Mouse (Mus musculus): ENCODE results near the gene Astn1.
A peak's percentile ranks its signal among the peaks of the same experiment; 100 is the strongest.

Astn1 gene

DNA sequence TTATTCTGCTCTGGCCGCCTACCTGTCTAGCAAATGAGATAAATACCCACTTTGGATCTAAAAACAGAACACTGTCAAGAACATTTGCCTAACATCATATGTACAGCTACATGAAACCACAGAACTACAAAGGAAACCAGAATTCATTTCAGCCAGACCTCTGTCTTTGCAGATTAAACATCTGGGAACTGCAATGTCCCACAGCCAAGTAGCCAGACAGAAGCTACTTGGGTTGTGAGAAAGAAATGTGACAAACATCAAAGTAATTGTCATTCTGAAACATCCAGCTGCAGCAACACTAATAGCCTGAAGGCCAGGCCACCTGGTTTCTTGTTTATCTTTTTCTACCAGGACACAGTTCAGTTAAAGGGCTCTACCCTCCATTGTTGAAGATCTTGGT is 245.1 kb downstream of the Astn1 start:
- DNase-seq (ENCODE audit: low read depth, low spot score): no peak

DNA sequence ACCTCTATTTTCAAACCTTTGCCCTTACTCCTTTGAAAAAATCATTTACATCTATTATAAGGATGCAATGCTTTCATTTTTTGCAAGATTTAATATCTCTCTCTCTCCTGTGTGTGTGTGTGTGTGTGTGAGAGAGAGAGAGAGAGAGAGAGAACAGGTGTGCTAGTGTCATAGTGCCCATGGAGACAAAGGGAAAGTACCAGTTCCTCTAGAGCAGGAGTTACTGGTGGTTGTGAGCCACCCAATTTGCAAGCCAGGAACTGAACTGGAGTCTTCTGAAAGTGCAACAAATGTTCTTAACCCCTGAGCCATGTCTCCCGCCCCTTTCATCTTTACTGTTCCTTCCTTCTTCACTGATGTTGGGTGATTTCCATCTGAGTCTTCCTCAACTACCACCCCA is 253.1 kb downstream of the Astn1 start:
- DNase-seq (ENCODE audit: low read depth, low spot score): no peak

DNA sequence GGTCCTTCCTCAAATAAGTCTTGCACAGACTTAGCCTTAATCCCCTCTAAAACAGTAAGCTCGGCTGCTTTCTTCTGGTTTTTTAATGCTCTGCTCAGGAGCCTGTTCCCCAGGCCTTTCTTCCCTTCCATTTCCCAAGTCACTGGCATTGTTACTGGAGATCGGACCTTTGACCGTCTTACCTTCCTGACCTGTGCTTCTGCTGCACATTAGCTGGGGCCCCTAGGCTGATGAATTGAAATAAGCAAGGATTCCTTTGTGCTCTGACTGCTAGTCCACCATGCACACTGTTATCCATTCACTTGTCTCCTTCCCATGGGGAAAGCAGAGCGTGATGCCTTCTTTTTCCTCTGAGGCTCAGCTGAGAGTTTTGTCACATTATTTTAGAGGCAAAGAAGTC is 255.9 kb downstream of the Astn1 start:
- no peak for DNase-seq (ENCODE audit: low read depth, low spot score)

DNA sequence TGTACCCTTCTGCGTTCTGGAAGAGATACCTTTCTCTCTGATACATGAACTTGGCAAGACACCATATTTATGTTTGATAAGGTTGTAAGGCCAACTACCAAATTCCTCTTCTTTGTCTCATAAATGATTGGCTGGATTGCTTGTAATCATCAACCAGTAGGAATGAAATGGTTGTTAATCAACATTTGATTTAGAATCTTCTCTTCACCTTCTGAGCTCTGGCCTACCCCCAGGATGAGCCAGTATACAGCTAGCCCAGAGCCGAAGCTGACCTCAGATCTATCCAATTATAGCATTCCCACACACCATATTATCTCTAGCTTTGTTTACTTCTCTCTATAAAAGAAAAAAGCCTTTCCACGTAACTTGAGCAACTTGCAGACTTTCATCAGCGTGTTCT is 270.9 kb downstream of the Astn1 start:
- no peak for DNase-seq (ENCODE audit: low read depth, low spot score)

DNA sequence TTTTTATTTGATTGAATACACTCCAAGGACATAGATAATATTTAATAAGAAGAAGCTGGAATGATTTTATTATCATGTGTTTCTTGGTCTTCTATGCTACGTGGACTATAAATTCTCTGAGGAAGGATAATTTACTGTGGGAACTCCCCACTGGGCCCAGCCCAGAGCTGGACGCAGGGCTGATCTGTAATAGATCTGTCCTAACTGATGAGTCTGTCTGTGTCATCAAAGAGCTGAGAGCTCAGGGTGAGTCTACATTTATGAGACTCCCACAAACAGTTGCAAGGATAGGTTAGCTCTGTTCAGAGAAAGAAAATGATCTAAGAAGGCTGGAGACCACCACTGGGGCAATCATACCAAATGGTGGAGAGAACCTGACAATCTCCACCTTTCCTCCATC is 271.4 kb downstream of the Astn1 start:
- no peak for DNase-seq (ENCODE audit: low read depth, low spot score)

DNA sequence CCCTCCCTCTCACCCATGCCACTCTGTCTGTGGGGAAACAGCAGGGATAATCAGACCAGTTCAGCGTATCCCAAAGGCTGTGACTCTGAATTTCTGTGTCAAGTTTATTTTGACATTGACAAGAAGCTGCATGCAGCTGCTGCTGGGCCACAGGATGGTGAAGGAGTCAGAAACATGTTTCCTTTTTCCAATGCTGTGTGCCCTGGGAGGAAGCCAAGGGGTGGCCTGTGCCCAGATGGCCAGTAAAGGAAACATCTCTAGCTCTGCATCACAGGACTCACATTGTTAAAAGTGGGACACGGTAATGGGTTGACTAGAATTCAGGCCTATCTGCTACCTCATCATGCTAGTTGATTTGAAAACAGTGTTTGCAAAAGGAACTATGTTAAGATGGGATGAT is 279.2 kb downstream of the Astn1 start:
- no peak for DNase-seq (ENCODE audit: low read depth, low spot score)

DNA sequence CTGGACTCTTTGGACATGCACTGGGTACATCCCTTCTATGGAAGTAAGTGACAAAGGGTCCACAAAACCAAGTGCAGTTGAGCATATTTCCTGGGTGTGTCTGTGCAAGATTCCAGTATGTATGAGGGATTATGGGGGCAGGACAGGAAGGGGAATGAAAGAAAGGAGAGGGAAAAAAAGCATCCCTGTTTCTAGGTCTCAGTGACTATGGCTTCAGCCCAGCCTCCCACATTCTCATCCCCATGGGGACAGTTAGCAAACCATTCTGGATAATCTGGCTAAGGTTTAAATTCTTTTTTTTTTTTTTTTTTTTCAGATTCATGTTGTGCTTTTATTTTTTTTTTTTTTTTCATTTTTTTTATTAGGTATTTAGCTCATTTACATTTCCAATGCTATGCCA is 280.2 kb downstream of the Astn1 start:
- DNase-seq (ENCODE audit: low read depth, low spot score): no peak

DNA sequence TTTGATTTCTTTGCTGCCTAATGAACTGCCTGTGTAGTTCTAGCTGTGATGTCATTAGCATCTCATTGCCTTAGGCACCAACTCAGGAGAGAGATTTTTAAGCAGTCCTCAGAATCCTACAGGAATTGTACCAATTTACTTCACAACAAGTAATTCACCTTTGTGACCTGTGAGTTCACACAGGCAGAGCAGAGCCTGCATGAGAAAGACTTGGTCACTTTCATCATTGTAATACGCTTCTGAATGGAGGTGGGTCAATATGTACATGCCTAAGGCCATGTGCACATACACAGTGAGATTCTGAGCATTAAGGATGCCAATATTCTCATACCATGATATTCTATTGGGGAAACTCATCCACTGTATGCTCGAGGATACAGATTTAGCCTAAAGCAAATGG is 290.7 kb downstream of the Astn1 start:
- no peak for DNase-seq (ENCODE audit: low read depth, low spot score)

DNA sequence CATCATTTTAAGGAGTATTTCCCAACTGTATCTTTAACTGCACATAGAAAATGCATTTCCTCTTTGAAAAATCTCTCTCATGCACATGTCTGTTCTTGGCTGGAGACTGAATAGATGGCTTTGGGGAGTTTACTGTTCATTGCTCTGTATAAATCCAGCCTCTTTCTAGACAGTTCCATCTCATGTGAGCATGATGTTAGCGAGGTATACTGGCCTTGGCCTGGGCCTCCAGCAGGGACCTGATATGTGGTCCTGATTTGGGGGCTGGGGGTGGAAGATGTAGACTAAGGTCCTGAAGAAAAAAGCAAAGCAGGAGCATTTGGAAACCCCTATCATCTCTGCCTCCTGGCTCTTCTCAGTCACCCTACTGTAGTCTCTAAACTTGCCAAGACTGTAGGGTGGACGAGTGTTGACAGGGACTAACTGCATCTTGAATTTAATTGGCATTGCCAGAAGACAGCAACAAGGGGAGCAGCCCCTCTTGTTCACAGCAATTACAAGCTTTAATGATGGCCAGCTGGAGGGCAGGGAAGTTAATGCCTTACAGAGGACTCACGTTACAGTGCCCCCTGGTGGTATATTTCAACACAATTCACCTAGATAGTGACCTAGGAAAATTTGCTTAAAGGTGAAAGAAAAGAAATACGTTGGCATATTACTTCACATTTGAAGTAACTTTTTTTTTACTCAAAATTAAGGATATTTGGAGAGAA is 291.9 kb downstream of the Astn1 start:
- DNase-seq (ENCODE audit: low read depth, low spot score): peak; percentile 36

DNA sequence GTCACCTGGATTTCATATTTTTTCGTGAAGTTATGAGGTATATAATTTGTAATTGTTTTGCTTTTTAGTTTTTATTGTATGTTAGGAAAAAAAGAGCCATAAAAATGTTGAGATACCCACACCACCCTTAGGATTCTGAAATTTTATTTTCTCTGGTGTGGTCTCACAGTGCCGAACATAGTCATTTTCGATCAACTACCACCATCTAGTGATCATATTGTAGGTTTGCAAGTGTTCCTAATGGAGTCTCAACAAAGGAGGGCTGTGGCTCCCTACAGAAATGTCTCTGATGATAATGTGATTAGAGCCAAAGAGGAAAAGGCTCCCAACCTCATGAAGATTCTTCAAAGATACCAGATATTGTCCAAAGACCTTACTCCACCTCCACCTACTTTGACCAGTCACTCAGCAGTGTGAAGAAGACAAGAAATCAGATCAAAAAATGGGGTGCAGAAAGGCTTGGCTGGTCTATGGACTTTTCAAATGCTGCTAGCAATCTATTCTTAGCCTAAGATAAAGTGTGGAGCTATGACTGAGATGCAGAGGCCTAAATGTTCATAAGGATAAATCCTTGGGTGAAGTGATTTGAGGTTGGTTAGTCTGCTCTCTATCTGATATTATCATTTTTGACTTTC is 292.6 kb downstream of the Astn1 start:
- peak; percentile 35 for DNase-seq (ENCODE audit: low read depth, low spot score)

DNA sequence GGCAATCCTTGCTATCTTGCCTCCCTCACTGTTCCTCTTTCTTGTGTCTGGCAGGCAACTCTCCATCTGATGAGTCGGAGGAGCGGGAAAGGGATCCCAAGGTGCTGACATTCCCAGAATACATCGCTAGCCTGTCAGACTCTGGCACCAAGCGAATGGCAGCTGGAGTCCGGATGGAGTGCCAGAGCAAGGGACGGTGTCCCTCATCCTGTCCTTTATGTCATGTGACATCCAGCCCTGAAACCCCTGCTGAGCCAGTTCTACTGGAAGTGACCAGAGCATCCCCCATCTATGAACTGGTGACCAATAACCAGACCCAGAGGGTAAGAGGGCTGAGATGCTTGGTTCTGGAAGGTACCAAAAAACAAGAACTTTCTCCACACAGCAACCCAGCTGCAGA is 294.9 kb downstream of the Astn1 start:
- no peak for DNase-seq (ENCODE audit: low read depth, low spot score)

DNA sequence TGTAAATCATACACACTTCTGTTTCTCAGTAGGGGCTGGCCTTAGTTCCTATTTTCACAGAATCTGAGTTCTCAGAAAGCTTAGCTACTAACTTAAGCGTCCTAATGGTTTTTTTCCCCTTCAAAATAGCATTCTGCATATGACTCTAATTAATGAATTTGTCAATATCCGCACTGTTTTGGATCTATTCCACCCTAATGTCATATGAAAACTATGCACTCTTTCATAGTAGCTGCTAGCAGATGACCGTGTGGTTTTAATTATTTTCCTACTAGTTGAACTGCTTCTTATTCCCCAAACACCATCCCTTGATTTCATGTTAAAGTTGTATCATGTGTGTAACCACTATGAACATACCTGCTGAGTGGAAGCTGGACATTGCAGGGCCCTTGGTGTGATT is 303.9 kb downstream of the Astn1 start:
- no peak for DNase-seq (ENCODE audit: low read depth, low spot score)

DNA sequence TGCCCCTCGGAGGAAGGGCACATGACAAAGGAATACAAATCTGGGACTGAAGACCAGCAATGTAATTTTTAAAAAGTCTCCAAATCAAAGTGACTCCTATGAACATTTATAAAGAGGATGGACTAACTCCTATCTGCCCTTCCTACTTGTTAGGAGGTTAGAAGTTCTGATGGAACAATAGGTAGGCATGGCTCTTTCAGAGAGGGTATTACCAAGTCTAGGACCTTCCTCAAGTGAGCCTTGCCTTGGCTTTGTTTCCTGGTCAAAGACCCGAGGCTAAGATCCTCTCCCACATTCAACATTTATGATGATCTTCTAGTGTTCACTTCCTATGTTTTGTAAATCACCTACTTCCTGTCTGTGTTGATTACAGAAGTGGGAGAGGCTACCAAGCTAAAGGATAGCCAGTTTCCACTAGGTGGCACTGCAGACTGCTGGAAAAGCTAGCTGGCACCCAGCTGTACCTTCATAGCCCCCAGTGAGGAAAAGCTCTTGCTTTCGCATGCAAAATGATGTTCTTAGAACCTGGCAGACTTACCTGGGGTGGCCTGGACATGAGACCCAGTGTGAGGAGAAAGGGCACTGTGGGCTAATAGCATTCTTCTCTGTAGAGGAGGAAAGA is 308.0 kb downstream of the Astn1 start:
- DNase-seq (ENCODE audit: low read depth, low spot score): peak; percentile 39

DNA sequence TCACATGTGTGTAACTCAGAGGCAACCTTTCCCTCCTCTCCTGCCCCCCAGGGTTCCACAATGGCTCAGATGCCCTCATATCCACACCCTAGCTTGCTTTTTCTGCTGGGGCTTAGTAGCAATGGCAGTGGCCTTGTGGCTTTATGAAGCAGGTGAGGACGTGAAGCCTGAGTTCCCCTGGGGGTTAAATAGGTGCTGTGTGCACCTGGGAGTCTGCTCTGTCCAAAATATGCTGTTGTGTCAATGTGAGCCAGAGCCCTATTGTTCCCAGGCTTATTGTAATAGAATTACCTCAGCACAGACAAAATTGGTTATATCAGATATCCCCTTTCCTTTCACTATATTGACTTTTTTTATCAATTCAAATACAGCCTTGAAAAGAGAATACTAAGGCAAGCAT is 325.7 kb downstream of the Astn1 start:
- DNase-seq (ENCODE audit: low read depth, low spot score): no peak

DNA sequence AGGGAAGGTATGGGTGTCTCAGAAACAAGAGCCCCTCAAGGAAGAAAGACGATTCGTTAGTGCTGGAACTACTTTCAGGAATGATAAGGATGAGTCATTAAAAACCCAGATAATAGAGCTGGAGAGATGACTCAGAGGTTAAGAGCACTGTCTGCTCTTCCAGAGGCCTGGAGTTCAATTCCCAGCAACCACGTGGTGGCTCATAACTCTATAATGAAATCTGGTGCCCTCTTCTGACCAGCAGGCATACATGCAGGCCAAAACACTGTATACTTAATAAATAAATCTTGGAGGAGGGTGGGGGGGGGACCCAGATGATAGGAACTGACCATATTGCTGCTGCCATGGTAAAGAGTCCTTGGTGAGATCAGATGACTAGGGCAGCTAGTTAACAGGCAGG is 335.4 kb downstream of the Astn1 start:
- no peak for DNase-seq (ENCODE audit: low read depth, low spot score)

DNA sequence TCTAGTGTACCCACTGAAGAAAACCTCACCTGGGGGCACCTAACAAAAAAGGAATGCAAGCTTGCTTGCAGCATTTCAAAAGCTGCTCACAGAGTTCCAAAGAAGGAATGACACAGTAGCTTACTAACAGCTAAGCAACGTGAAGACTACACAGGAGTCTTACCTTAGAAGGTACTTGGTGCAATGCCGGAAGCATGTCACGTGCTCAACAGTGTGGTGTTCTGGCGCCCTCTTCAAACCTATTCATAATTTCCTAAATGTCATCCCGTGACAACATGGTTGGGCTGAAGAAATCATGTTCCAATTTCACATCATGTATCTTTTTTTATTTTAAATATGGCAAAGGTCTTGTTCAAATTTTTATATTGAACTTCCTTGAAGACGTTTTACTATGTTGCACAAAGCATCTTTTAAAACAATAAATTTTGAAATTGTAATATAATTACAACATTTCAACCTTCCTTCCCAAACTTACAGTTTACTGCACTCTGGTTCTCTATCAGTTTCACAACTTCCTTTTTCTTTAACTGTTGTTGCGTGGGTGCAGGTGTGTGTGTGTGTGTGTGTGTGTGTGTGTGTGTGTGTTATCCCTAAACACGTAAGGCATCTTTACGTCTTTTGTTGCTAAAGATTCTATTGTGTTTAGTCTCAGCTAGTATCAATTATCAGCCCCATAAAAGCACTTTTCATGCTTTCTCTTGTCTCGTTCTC is 335.9 kb downstream of the Astn1 start:
- DNase-seq (ENCODE audit: low read depth, low spot score): no peak

DNA sequence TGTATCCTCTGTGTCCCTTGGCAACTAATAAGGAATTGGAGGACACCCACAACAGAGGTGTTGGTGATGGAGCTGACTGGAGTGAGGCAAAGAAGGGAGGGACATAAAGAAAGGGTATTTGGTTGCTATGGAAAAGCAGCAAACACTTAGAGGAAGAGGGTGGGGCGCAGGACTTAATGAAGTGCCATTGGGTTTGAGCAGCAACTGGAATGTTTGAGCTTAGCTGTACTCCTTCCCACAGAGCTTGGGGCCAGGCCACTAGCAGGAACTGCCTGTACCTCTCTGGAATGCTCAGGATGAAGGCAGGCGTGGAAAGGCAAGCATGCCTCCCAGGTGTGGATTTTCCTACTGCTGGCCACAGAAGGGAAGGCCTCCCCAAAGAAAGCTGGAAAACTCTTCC is 337.2 kb downstream of the Astn1 start:
- no peak for DNase-seq (ENCODE audit: low read depth, low spot score)

DNA sequence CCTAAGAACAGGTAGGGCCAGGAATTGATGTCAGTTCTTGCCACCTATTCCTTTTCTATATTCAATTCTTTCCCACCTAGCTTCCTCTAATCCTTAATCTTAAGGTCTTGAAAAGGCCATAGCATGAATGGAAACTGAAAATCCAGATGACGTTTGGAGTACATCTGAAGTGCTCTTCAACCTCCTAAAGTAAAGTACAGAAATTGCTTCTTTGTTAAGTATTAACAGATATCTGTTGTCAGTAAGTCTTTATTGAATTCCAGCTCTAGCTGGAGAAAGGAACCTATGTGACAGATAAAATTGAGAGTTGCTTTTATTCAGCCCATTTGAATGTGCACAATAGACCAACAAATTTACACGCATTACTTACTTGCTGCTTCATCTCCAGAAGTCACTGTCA is 338.1 kb downstream of the Astn1 start:
- DNase-seq (ENCODE audit: low read depth, low spot score): no peak

DNA sequence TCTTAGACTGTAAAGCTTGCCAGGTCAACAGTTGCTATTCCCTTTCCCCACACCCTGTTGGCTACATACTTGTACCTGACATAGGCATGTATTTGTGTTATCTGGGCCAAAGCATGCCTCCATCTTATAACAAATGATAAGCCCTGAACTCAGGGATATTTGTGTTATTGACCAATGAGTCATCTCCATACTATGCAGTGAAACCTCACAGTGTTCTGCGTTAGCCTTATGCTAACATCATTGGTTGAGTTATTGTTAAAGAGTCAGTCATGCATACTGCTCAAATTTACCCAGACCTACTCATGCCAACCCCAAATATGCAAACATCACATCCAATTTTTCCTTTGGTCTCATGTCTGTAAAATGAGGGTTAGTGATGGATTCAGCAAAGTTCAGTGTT is 339.3 kb downstream of the Astn1 start:
- no peak for DNase-seq (ENCODE audit: low read depth, low spot score)

DNA sequence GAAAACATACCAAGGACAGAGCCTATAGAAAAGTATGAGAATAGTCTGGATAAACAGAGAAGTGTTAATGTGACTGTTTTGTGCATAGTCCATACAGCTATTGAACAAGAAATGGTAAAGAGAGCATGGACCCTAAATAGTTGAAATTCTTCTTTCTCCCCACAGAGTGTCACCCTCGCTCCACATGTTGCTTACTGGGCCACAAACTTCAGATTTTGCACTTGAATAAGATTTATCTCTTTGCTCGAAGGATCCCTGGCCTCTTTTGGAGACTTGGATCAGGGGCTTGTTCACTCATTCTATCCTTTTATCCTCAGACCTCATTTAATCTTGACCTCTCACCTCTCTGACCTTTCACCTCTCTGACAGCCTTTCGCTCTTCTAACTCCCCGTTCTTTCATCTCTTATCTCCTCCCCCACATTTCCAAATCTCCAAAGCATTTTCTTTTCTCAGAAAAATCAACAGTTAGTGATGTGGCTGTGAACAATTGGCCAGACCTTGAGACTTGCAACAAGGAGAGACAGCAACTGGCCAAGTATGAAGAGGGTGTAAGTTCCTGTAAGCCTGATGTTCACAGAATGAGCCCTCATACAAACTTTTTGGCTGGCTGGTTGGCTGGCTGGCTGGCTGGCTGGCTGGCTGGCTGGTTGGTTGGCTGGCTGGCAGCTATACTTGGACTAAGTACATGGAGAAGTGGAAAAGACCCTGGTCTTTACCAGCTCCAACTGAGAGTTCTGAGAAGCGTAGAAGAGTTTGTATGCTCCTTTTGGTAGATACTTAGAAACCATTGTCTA is 351.4 kb downstream of the Astn1 start:
- DNase-seq (ENCODE audit: low read depth, low spot score): peak; percentile 21

DNA sequence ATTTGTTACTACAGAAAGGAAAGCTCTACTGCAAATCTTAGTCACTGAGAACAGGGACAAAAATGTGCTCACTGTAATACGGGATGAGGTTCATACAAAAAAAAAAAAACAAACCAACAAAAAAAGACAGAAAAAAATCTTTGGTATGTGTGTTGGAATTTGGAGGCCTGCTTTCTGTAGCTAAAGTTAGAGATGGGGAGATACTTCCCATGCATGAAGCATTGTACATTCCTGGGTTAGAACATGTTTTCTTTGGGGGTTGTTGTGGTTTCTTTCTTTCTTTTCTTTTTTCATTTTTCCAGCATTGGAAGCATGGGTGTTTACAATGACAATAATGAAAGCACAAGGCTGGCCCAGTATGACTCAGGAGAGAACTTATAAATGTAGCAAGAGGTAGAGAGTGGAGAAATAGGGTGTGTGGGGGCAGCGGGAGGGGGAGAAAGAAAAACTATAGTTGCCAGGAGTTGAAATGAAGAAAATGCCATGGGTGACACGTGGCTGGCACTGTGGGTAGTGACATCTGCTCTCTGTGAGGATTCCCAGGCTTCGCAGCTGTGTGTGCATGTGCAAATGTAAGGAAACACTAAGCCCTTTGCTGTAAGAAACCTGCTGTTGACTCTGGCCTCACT is 370.9 kb downstream of the Astn1 start:
- peak; percentile 43 for DNase-seq (ENCODE audit: low read depth, low spot score)
